Mouse (Mus musculus): ENCODE measurements around the gene Fam216a. TPM values are rescaled to one million over a fixed set of nuclear protein-coding genes. Genes with fewer than 3 reads are reported as not detected.

Gene Fam216a
- polyA plus RNA-seq, 1 experiment from 2014 or later, result 59.1 TPM

GRCm38 (mm10) chr5:122317329-122318045 lies 54.7 kb downstream of the Fam216a start:
- H3K4me2 ChIP-seq, result no peak overlapping the region
- WGBS, result 79% methylated on average over 11 of the region's 11 CpGs
- H3K4me1 ChIP-seq, result peaks cover 11% of the 10 kb centered on the region; the same call in 1 of the 2 replicates
- no peaks in the 10 kb centered on the region for H3K27me3 ChIP-seq (replicated peaks)
- peaks cover 7% of the 10 kb centered on the region; the same call in 1 of the 2 replicates for H3K36me3 ChIP-seq
- ATAC-seq (ENCODE audit: insufficient read depth, low FRiP score, low read depth), result no peak
- H3K27ac ChIP-seq, result no peak overlapping the region
- no peaks in the 10 kb centered on the region for H3K9me3 ChIP-seq
- no peak overlapping the region for H3K9ac ChIP-seq
- no peak overlapping the region for H3K4me3 ChIP-seq (replicated peaks)

GRCm38 (mm10) chr5:122314966-122315667 lies 57.0 kb downstream of the Fam216a start:
- 56% methylated on average over 20 of the region's 20 CpGs for whole genome bisulfite sequencing
- ATAC-seq (ENCODE audit: insufficient read depth, low FRiP score, low read depth), result peak; percentile 53
- H3K4me1 ChIP-seq, result peaks cover 11% of the 10 kb centered on the region; the same call in 1 of the 2 replicates
- peak overlapping the region; percentile 35; the same call in 1 of the 2 replicates for H3K27ac ChIP-seq
- no peaks in the 10 kb centered on the region for H3K9me3 ChIP-seq
- H3K36me3 ChIP-seq, result peaks cover 3% of the 10 kb centered on the region; the same call in 1 of the 2 replicates
- H3K4me2 ChIP-seq, result no peak overlapping the region
- no peak overlapping the region for H3K9ac ChIP-seq
- no peaks in the 10 kb centered on the region for H3K27me3 ChIP-seq (replicated peaks)
- H3K4me3 ChIP-seq (replicated peaks), result no peak overlapping the region

Other genes with a start within 250 kb of the Fam216a start
- gene Ccdc63, start 231.5 kb downstream of the Fam216a start, polyA plus RNA-seq (2015; fragmentation: Nextera tagmentation; extraction: Ambion mirVana), result 0.17 TPM in 1 of 2 replicates, not detected in the other
- 224 and 229 TPM in 2 replicates for gene Ppp1cc, start 214.1 kb downstream of the Fam216a start, polyA plus RNA-seq (2015; fragmentation: Nextera tagmentation; extraction: Ambion mirVana)
- 6.1 and 6.2 TPM in 2 replicates for gene Hvcn1, start 165.6 kb downstream of the Fam216a start, polyA plus RNA-seq (2015; fragmentation: Nextera tagmentation; extraction: Ambion mirVana)
- gene Tctn1, start 107.9 kb downstream of the Fam216a start, polyA plus RNA-seq (2015; fragmentation: Nextera tagmentation; extraction: Ambion mirVana), result 4.8 and 5.0 TPM in 2 replicates
- gene Pptc7, start 88.0 kb downstream of the Fam216a start, polyA plus RNA-seq (2015; fragmentation: Nextera tagmentation; extraction: Ambion mirVana), result 10.5 and 10.6 TPM in 2 replicates
- 11.4 and 13.8 TPM in 2 replicates for gene Rad9b, start 18.1 kb downstream of the Fam216a start, polyA plus RNA-seq (2015; fragmentation: Nextera tagmentation; extraction: Ambion mirVana)
- 218 and 229 TPM in 2 replicates for gene Vps29, start 18.0 kb downstream of the Fam216a start, polyA plus RNA-seq (2015; fragmentation: Nextera tagmentation; extraction: Ambion mirVana)
- gene Gpn3, start 488 bp downstream of the Fam216a start, polyA plus RNA-seq (2015; fragmentation: Nextera tagmentation; extraction: Ambion mirVana), result 63.2 and 69.5 TPM in 2 replicates
- 142 and 148 TPM in 2 replicates for gene Arpc3, start 19.5 kb upstream of the Fam216a start, polyA plus RNA-seq (2015; fragmentation: Nextera tagmentation; extraction: Ambion mirVana)
- gene Anapc7, start 49.3 kb upstream of the Fam216a start, polyA plus RNA-seq (2015; fragmentation: Nextera tagmentation; extraction: Ambion mirVana), result 37.7 and 41.1 TPM in 2 replicates
- gene Atp2a2, start 129.9 kb upstream of the Fam216a start, polyA plus RNA-seq (2015; fragmentation: Nextera tagmentation; extraction: Ambion mirVana), result 33.5 and 35.7 TPM in 2 replicates
- 36.2 and 37.2 TPM in 2 replicates for gene Ift81, start 242.2 kb upstream of the Fam216a start, polyA plus RNA-seq (2015; fragmentation: Nextera tagmentation; extraction: Ambion mirVana)

All from stomach, embryonic 15.5 days (tissue).